Mouse (Mus musculus) C2C12 (cell line): ENCODE measurements around the gene Fxyd2. TPM values are rescaled to one million over a fixed set of nuclear protein-coding genes. Genes with fewer than 3 reads are reported as not detected.

ENCODE experiments used
- H3K27me3 ChIP-seq: one replicate; pipeline ENCODE4 v1.6.1; 2011; ENCODE audit not compliant: control insufficient read depth, insufficient read depth, insufficient read length
- H3K36me3 ChIP-seq: one replicate; pipeline ENCODE4 v1.6.1; 2011; ENCODE audit not compliant: control insufficient read depth, insufficient read depth
- H3K4me3 ChIP-seq: one replicate; pipeline ENCODE4 v1.5.1; 2011; ENCODE audit warnings: mild to moderate bottlenecking, control low read depth; ENCODE audit not compliant: poor library complexity, insufficient read depth, severe bottlenecking
- H3K79me2 ChIP-seq: one replicate; pipeline ENCODE4 v1.6.1; 2011; ENCODE audit not compliant: control insufficient read depth, insufficient read depth
- H3K79me3 ChIP-seq: one replicate; pipeline ENCODE4 v1.6.1; 2011; ENCODE audit warnings: low read depth, control low read depth
- H3ac ChIP-seq: one replicate; pipeline ENCODE3; 2011; ENCODE audit warnings: low read depth; ENCODE audit not compliant: control insufficient read depth, insufficient read length
- CEBPB ChIP-seq: IDR thresholded peaks from one replicate; pipeline ENCODE4 v1.6.1; 2011; ENCODE audit warnings: low read depth, mild to moderate bottlenecking, control low read depth, moderate library complexity
- CTCF ChIP-seq: IDR thresholded peaks from one replicate; pipeline ENCODE4 v1.5.1; 2011; ENCODE audit not compliant: control insufficient read depth, insufficient read depth, insufficient read length
- FOSL1 ChIP-seq: IDR thresholded peaks from one replicate; pipeline ENCODE4 v1.8.0; 2011; ENCODE audit warnings: mild to moderate bottlenecking, low read length; ENCODE audit not compliant: poor library complexity, insufficient read depth, severe bottlenecking
- MAX ChIP-seq: IDR thresholded peaks from one replicate; pipeline ENCODE4 v1.6.1; 2011; ENCODE audit warnings: mild to moderate bottlenecking, control low read depth
- MYOD1 ChIP-seq: IDR thresholded peaks from one replicate; pipeline ENCODE4 v1.6.1; 2011; ENCODE audit warnings: low read depth; ENCODE audit not compliant: control insufficient read depth, insufficient read length
- MYOG ChIP-seq: IDR thresholded peaks from one replicate; pipeline ENCODE4 v1.6.1; 2011; ENCODE audit not compliant: control insufficient read depth, insufficient read length; ENCODE audit errors: extremely low read depth
- USF1 ChIP-seq: IDR thresholded peaks from one replicate; pipeline ENCODE4 v1.6.1; 2011; ENCODE audit warnings: low read depth, mild to moderate bottlenecking, control low read depth, moderate library complexity
- polyA plus RNA-seq: library from polyadenylated mRNA; unstranded; fragments of >200 nt; fragmentation: generic; extraction: Trizol; gene quantifications from one replicate; pipeline ENCODE4 v1.2.1, GENCODE M21; 2012; ENCODE audit warnings: missing spikeins

Fxyd2 gene
- polyA plus RNA-seq, 1 experiment = not detected

GRCm38 (mm10) chr9:45383883-45384282, 15.6 kb upstream of the Fxyd2 start:
- TF ChIP-seq MYOG (no peak), USF1 (no peak), MAX (no peak), CTCF (no peak), CEBPB (no peak), MYOD1 (no peak), FOSL1 (no peak)
- no peak overlapping the region for H3K4me3 ChIP-seq
- H3K36me3 ChIP-seq = no peaks in the 10 kb centered on the region
- peaks cover 2% of the 10 kb centered on the region for H3K27me3 ChIP-seq
- H3ac ChIP-seq = no peak overlapping the region
- H3K79me2 ChIP-seq = no peaks in the 10 kb centered on the region
- H3K79me3 ChIP-seq = no peaks in the 10 kb centered on the region

GRCm38 (mm10) chr9:45386698-45387097, 12.8 kb upstream of the Fxyd2 start:
- Histone ChIP-seq H3K79me2 (no peaks in the 10 kb centered on the region), H3ac (no peak overlapping the region), H3K36me3 (no peaks in the 10 kb centered on the region), H3K27me3 (no peaks in the 10 kb centered on the region), H3K79me3 (no peaks in the 10 kb centered on the region), H3K4me3 (no peak overlapping the region)
- no peak for TF ChIP-seq CEBPB
- no peak for TF ChIP-seq CTCF
- no peak for TF ChIP-seq FOSL1
- no peak for TF ChIP-seq MYOG
- no peak for TF ChIP-seq MAX
- no peak for TF ChIP-seq USF1
- no peak for TF ChIP-seq MYOD1

GRCm38 (mm10) chr9:45388385-45388994, 11.0 kb upstream of the Fxyd2 start:
- Histone ChIP-seq H3K36me3 (no peaks in the 10 kb centered on the region), H3K79me3 (no peaks in the 10 kb centered on the region), H3K79me2 (no peaks in the 10 kb centered on the region), H3K27me3 (peaks cover 4% of the 10 kb centered on the region), H3K4me3 (no peak overlapping the region), H3ac (no peak overlapping the region)
- peak; percentile 77 for TF ChIP-seq CTCF
- TF ChIP-seq FOSL1 = no peak
- TF ChIP-seq MYOD1 = no peak

GRCm38 (mm10) chr9:45389596-45389995, 9.9 kb upstream of the Fxyd2 start:
- no peaks in the 10 kb centered on the region for H3K36me3 ChIP-seq
- no peak overlapping the region for H3ac ChIP-seq
- peaks cover 8% of the 10 kb centered on the region for H3K27me3 ChIP-seq
- H3K4me3 ChIP-seq = no peak overlapping the region
- no peaks in the 10 kb centered on the region for H3K79me2 ChIP-seq
- H3K79me3 ChIP-seq = no peaks in the 10 kb centered on the region
- TF ChIP-seq FOSL1 (no peak), CTCF (no peak), MAX (no peak), MYOG (no peak), CEBPB (no peak), MYOD1 (no peak), USF1 (no peak)

GRCm38 (mm10) chr9:45391299-45391698, 8.2 kb upstream of the Fxyd2 start:
- TF ChIP-seq CTCF (no peak), MYOG (no peak), MAX (no peak), MYOD1 (no peak), FOSL1 (no peak), USF1 (no peak), CEBPB (no peak)
- Histone ChIP-seq H3ac (no peak overlapping the region), H3K4me3 (no peak overlapping the region), H3K79me2 (no peaks in the 10 kb centered on the region), H3K27me3 (peaks cover 8% of the 10 kb centered on the region), H3K79me3 (no peaks in the 10 kb centered on the region), H3K36me3 (no peaks in the 10 kb centered on the region)

GRCm38 (mm10) chr9:45395218-45395617, 4.3 kb upstream of the Fxyd2 start:
- H3K27me3 ChIP-seq = peaks cover 14% of the 10 kb centered on the region
- no peaks in the 10 kb centered on the region for H3K79me2 ChIP-seq
- H3K36me3 ChIP-seq = no peaks in the 10 kb centered on the region
- H3K4me3 ChIP-seq = no peak overlapping the region
- TF ChIP-seq CEBPB (no peak), FOSL1 (no peak), USF1 (no peak), MYOD1 (no peak), CTCF (no peak), MAX (no peak)
- H3K79me3 ChIP-seq = no peaks in the 10 kb centered on the region
- no peak overlapping the region for H3ac ChIP-seq
